Mouse (Mus musculus) kidney, embryonic 16.5 days (tissue): Measurements from ENCODE around the gene Ipcef1. TPM values are rescaled to one million over a fixed set of nuclear protein-coding genes. Genes with fewer than 3 reads are reported as not detected.

Experiments
- ATAC-seq: fragments of 200-750 bp; cut with Nextera tagmentation; 2 replicates; pipeline ENCODE4 v1.8.0; 2017; ENCODE audit warnings: moderate TSS enrichment; ENCODE audit not compliant: low FRiP score, low TSS enrichment
- H3K27ac ChIP-seq: fragments of 300-500 bp; sonication (generic); 2 replicates; pipeline ENCODE4 v1.5.1; 2014; ENCODE audit warnings: low read length
- H3K27me3 ChIP-seq: fragments of 300-500 bp; sonication (generic); 2 replicates; pipeline ENCODE4 v1.6.1; 2014; ENCODE audit warnings: low read length, control low read depth, mixed read lengths; ENCODE audit not compliant: insufficient read depth
- H3K36me3 ChIP-seq: fragments of 300-500 bp; sonication (generic); 2 replicates; pipeline ENCODE4 v1.6.1; 2014; ENCODE audit warnings: low read length, control low read depth, mixed read lengths; ENCODE audit not compliant: insufficient read depth
- H3K4me1 ChIP-seq: fragments of 300-500 bp; sonication (generic); 2 replicates; pipeline ENCODE4 v1.6.1; 2014; ENCODE audit warnings: low read length, control low read depth, mixed read lengths; ENCODE audit not compliant: insufficient read depth
- H3K4me2 ChIP-seq: fragments of 300-500 bp; sonication (generic); replicated peaks from 2 replicates; pipeline ENCODE4 v1.6.1; 2014; ENCODE audit warnings: low read depth, low read length
- H3K4me3 ChIP-seq: fragments of 300-500 bp; sonication (generic); 2 replicates; pipeline ENCODE4 v1.5.1; 2014; ENCODE audit warnings: mild to moderate bottlenecking, low read length
- H3K9ac ChIP-seq: fragments of 300-500 bp; sonication (generic); replicated peaks from 2 replicates; pipeline ENCODE4 v1.6.1; 2014; ENCODE audit warnings: low read length
- H3K9me3 ChIP-seq: fragments of 300-500 bp; sonication (generic); 2 replicates; pipeline ENCODE4 v1.6.1; 2016; ENCODE audit warnings: low read length, control low read depth
- WGBS: fragments of 180-500 bp; shearing (Covaris S2); extraction: QIAGEN DNeasy Blood & Tissue Kit; methylation state at CpG from one replicate; pipeline ENCODE4 v1.1.7; 2014; 5-methylcytosine and 5-hydroxymethylcytosine counted together
- polyA plus RNA-seq: library from polyadenylated mRNA; unstranded; fragments of >200 nt; fragmentation: Nextera tagmentation; extraction: Ambion mirVana; gene quantifications from 2 replicates; pipeline ENCODE4 v1.2.1, GENCODE M21; 2015

The Ipcef1 gene
- 1.9 and 2.2 TPM in 2 replicates for polyA plus RNA-seq

DNA sequence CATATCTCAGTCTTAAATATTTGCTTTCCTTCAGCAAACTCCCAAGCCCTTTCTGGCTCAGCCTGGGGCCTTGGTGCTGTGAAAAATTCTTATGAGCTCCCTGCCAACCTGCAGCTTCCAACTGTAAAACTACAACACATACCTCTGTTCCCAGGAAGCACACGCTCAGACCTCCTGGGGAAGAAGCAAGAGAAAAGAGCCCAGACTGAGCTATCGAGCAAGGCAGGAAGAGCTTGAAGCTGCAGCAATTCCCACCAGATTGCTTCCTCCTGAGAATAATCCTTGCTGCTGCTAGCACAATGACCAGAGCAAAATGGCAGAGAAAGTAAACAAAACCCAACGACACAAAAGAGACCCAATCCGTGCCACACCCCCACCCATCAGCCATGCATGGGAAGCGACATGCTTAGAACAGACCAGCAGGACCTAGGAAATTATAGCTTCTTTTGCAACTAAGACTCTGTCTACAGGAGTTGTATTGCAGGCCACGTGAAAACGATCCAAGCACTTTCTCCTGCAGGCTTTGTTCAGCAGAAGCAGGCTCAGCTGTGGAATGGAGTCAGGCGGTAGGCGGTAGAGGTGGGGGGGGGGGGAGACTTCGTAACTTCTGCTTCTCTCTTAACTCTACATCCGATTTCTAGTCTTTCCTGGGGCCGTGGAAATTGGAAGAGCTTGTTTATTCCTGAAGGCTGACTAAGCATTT is at the start of gene Ipcef1:
Ipcef1 (minus strand) TSS at position 164 of the 703 bp plus-strand sequence.
- peaks cover 16% of the 10 kb centered on the region for H3K4me1 ChIP-seq
- H3K9ac ChIP-seq: peak within 1 kb of the TSS; percentile 54; the same call in 1 of the 2 replicates
- H3K4me2 ChIP-seq: peak within 1 kb of the TSS; percentile 29
- H3K9me3 ChIP-seq: no peaks in the 10 kb centered on the region
- peak within 1 kb of the TSS; percentile 18; the same call in 1 of the 2 replicates for H3K4me3 ChIP-seq
- H3K36me3 ChIP-seq: no peaks in the 10 kb centered on the region
- no peaks in the 10 kb centered on the region for H3K27me3 ChIP-seq
- peak; percentile 36; the same call in 1 of the 2 replicates for ATAC-seq
- WGBS: 33% methylated on average over 12 of the region's 12 CpGs
- peak within 1 kb of the TSS; percentile 75 for H3K27ac ChIP-seq

DNA sequence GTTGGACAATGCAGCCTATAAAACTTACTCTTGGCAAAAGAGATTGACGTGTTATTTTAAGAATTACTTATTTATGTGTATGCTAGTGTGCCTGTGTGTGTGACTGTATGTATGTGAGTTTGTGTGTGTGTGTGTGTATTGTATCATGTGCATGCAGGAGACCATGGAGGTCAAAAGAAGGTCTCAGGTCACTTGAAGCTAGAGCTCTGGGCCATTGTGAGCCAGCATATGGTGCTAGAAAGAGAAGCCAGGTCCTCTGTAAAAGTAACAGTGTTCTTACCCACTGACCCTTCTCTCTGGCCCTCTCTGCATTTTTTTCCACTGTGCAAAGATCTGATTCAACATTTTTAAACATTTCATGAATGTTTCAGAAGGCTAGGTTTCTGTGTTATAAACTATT is 25.7 kb upstream of the Ipcef1 start:
- Histone ChIP-seq H3K27me3 (no peaks in the 10 kb centered on the region), H3K4me3 (no peak overlapping the region), H3K36me3 (no peaks in the 10 kb centered on the region), H3K4me2 (no peak overlapping the region), H3K27ac (no peak overlapping the region), H3K9me3 (no peaks in the 10 kb centered on the region), H3K4me1 (peaks cover 8% of the 10 kb centered on the region), H3K9ac (no peak overlapping the region)
- WGBS: 81% methylated on average over 1 of the region's 1 CpGs
- ATAC-seq: no peak

DNA sequence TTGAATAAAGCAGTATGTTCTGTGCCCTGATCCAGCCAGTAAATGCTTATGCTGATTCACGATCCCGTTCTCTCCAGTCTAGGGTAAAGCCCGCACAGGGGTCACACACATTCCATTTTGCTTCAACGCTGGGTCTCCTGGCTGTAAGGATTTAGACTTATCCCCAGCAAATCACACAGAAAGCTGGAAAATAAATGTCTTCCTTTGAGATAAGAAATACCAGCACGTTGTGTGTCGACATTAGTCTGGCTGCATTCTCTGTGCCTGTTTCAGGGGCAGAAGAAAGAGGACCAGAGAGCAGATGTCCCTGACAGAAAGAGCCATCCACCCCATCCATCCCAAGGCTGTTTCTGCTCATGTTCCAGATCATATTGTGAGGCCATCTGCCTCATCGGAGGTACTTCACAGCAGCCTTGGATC is 25.1 kb upstream of the Ipcef1 start:
- ATAC-seq: 0 out of 2 replicates have a peak, but pooled peaks have one; percentile 55
- WGBS: 52% methylated on average over 7 of the region's 7 CpGs
- H3K4me3 ChIP-seq: no peak overlapping the region
- H3K27me3 ChIP-seq: no peaks in the 10 kb centered on the region
- no peaks in the 10 kb centered on the region for H3K36me3 ChIP-seq
- H3K9ac ChIP-seq: peak overlapping the region; percentile 9; the same call in 1 of the 2 replicates
- peaks cover 8% of the 10 kb centered on the region for H3K4me1 ChIP-seq
- H3K9me3 ChIP-seq: no peaks in the 10 kb centered on the region
- H3K27ac ChIP-seq: peak overlapping the region; percentile 68
- 0 out of 2 replicates have a peak overlapping the region, but pooled peaks have one; percentile 15 for H3K4me2 ChIP-seq

DNA sequence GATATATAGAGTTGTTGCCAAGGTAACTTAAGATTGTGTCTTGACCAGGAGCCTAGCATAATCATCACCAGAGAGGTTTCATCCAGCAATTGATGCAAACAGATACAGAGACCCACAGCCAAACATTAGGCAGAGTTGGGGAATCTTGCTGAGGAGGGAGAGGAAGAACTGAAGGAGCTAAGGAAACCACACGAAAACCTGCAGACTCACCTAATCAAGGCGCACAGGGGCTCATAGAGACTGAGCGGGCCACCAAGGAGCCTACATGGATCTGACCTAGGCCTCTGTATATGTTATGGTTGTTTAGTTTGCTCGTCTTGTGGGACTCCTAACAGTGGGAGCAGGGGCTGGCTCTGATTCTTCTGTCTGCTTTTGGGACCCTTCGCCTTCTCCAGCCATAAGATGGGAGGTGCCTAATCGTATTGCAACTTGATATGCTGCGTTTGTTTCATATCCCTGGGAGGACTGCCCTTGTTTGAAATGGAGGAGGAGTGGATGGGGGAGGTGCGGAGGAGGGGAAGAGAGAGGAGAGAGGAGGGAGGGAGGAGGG is 24.5 kb upstream of the Ipcef1 start:
- Histone ChIP-seq H3K27me3 (no peaks in the 10 kb centered on the region), H3K27ac (peak overlapping the region; percentile 83), H3K4me2 (peak overlapping the region; percentile 42), H3K36me3 (no peaks in the 10 kb centered on the region), H3K9ac (peak overlapping the region; percentile 48), H3K4me3 (peak overlapping the region; percentile 20), H3K4me1 (peaks cover 8% of the 10 kb centered on the region), H3K9me3 (no peaks in the 10 kb centered on the region)
- ATAC-seq: peak; percentile 87
- 25% methylated on average over 7 of the region's 8 CpGs for WGBS

DNA sequence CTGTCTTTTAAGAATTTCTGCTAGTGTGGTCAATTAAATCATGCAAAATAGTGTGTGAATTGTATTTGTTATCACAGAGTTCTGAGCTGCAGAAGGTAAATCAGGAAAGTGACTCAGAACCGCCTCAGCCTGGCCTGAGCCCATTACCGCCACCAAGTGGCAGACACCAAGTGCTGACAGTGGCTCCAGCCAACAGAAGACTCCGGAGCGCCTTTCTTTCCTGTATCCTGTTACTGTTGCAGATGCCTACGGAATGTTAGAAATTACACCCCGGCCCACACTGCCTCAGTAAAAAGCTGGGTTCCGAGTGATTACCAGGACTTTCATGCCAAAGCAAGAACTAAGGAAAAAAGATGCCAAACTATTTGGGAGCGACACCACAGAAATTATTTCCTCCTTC is 23.9 kb upstream of the Ipcef1 start:
- H3K36me3 ChIP-seq: no peaks in the 10 kb centered on the region
- peak overlapping the region; percentile 20 for H3K4me3 ChIP-seq
- no peaks in the 10 kb centered on the region for H3K27me3 ChIP-seq
- no peaks in the 10 kb centered on the region for H3K9me3 ChIP-seq
- peak overlapping the region; percentile 48 for H3K9ac ChIP-seq
- peak; percentile 89 for ATAC-seq
- H3K4me2 ChIP-seq: peak overlapping the region; percentile 42
- WGBS: 6% methylated on average over 8 of the region's 8 CpGs
- H3K4me1 ChIP-seq: peaks cover 8% of the 10 kb centered on the region
- peak overlapping the region; percentile 83 for H3K27ac ChIP-seq

DNA sequence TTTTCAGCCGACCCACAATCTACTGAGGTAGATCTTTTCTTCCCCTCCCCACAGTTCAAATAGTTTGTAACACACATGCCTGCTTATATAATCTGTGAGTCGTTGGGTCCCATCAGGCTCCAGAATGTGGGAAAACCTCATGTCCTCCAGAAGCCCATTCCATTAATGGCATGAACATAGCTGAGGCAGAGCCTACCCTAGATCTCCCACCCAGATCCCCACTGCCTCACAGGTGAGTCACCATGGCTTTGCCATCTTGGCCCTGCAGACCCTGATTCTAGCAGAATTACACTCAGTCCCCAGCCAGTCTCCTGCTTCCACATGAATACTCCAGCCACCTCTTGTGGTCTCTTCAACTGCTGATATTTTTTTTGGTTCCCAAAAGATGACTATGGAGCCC is 23.4 kb upstream of the Ipcef1 start:
- no peak for ATAC-seq
- Histone ChIP-seq H3K27ac (no peak overlapping the region), H3K36me3 (no peaks in the 10 kb centered on the region), H3K4me2 (no peak overlapping the region), H3K27me3 (no peaks in the 10 kb centered on the region), H3K4me3 (no peak overlapping the region), H3K9me3 (no peaks in the 10 kb centered on the region), H3K9ac (no peak overlapping the region), H3K4me1 (peaks cover 8% of the 10 kb centered on the region)
- WGBS: 84% methylated on average over 2 of the region's 2 CpGs

DNA sequence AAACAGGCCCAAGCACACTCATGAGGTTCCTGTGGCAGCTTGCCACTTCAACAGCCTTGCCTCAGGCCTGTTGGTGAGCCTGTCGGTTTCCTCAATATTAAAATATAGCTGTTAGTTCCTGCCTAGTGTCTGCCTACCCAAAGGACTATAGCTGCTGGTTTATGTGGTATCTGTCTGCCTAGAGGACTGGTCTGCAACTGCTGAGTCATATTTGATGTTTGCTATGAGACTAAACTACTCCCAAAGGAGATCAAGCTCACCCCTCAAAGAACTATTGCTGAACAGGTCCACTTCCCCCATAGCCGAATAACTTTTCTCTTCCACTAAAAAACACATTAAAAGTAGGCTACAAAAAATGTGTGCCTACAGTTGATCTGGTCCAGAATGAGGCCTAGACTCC is 22.0 kb upstream of the Ipcef1 start:
- H3K9me3 ChIP-seq: no peaks in the 10 kb centered on the region
- no peak overlapping the region for H3K9ac ChIP-seq
- no peaks in the 10 kb centered on the region for H3K36me3 ChIP-seq
- no peak overlapping the region for H3K27ac ChIP-seq
- no peaks in the 10 kb centered on the region for H3K27me3 ChIP-seq
- H3K4me1 ChIP-seq: peaks cover 14% of the 10 kb centered on the region
- no peak for ATAC-seq
- no peak overlapping the region for H3K4me3 ChIP-seq
- WGBS: 87% methylated on average over 2 of the region's 2 CpGs
- H3K4me2 ChIP-seq: no peak overlapping the region

DNA sequence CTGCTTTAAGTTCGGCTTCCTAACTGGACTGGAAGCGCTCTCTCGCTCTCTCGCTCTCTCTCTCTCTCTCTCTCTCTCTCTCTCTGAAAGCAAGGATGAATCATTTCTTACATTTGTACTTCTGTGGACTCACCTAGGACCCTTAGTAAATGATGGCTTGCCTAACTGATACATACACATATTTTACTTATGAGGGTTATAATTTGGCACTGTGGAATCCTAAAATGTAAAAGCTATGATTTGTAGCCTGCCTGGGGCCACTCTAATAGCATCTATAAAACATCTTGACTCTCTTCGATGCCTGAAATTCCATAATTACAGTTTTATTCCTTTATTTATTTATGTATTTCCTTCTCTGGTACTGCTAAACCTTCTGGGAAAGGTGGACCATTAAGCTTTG is 18.6 kb upstream of the Ipcef1 start:
- Histone ChIP-seq H3K9me3 (no peaks in the 10 kb centered on the region), H3K4me1 (peaks cover 7% of the 10 kb centered on the region), H3K27me3 (no peaks in the 10 kb centered on the region), H3K27ac (no peak overlapping the region), H3K4me3 (no peak overlapping the region), H3K4me2 (no peak overlapping the region), H3K9ac (no peak overlapping the region), H3K36me3 (no peaks in the 10 kb centered on the region)
- WGBS: 53% methylated on average over 5 of the region's 5 CpGs
- no peak for ATAC-seq

DNA sequence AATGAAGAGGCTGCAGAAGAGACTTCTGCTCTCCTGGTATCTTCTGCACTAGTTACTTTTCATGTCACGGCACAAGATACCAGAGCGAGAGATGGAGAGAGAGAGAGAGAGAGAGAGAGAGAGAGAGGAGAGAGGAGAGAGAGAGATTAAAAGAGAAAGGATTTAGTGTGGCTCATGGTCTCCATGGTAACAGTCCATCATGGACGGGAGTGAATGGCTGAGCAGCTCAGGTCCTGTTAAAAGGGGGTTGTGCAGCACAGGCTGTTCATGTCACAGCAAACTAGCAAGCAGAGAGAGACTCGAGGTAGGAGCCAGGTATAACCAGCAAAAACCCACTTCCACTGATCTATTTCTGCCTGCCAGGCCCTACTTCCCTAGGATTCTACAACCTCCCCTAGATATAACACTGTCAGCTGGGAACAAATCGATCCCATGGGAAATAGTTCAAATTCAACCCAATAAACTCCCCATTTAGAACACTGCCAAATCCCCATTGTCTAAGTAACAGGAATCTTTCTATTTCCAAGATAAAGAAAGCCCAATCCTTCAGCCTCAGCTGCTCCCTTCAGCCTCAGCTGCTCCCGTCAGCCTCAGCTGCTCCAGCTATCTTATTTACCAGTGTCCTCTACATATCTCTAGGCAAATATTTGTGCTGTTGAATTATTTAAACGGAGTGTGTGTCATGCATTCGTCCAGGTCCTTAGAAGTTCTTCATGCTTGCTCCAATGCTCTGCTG is 18.0 kb upstream of the Ipcef1 start:
- H3K36me3 ChIP-seq: no peaks in the 10 kb centered on the region
- peaks cover 7% of the 10 kb centered on the region for H3K4me1 ChIP-seq
- H3K4me3 ChIP-seq: no peak overlapping the region
- H3K27ac ChIP-seq: no peak overlapping the region
- no peak for ATAC-seq
- H3K9ac ChIP-seq: no peak overlapping the region
- no peaks in the 10 kb centered on the region for H3K27me3 ChIP-seq
- WGBS: 68% methylated on average over 8 of the region's 8 CpGs
- no peak overlapping the region for H3K4me2 ChIP-seq
- H3K9me3 ChIP-seq: no peaks in the 10 kb centered on the region
